Mouse (Mus musculus) neural tube, embryonic 12.5 days (tissue): ENCODE data around the gene Cd101. TPM values are rescaled to one million over a fixed set of nuclear protein-coding genes. Genes with fewer than 3 reads are reported as not detected.

ENCODE experiments used
- ATAC-seq: fragments of 200-750 bp; cut with Nextera tagmentation; 2 replicates; pipeline ENCODE4 v1.8.0; 2017; ENCODE audit warnings: low read depth, mild to moderate bottlenecking, moderate TSS enrichment, moderate library complexity; ENCODE audit not compliant: low FRiP score
- H3K27ac ChIP-seq: fragments of 300-500 bp; sonication (generic); 2 replicates; pipeline ENCODE4 v1.5.1; 2016
- H3K27me3 ChIP-seq: fragments of 300-500 bp; sonication (generic); replicated peaks from 2 replicates; pipeline ENCODE4 v1.6.1; 2016; ENCODE audit warnings: mild to moderate bottlenecking
- H3K36me3 ChIP-seq: fragments of 300-500 bp; sonication (generic); 2 replicates; pipeline ENCODE4 v1.6.1; 2016; ENCODE audit warnings: mild to moderate bottlenecking
- H3K4me1 ChIP-seq: fragments of 300-500 bp; sonication (generic); 2 replicates; pipeline ENCODE4 v1.6.1; 2016
- H3K4me2 ChIP-seq: fragments of 300-500 bp; sonication (generic); replicated peaks from 2 replicates; pipeline ENCODE4 v1.6.1; 2016; ENCODE audit warnings: mild to moderate bottlenecking
- H3K4me3 ChIP-seq: fragments of 300-500 bp; sonication (generic); 2 replicates; pipeline ENCODE4 v1.5.1; 2016
- H3K9ac ChIP-seq: fragments of 300-500 bp; sonication (generic); 2 replicates; pipeline ENCODE4 v1.6.1; 2016; ENCODE audit warnings: mild to moderate bottlenecking
- H3K9me3 ChIP-seq: fragments of 300-500 bp; sonication (generic); 2 replicates; pipeline ENCODE4 v1.6.1; 2016; ENCODE audit warnings: mild to moderate bottlenecking
- WGBS: fragments of 180-500 bp; shearing (Covaris S2); methylation state at CpG from one replicate; pipeline ENCODE4 v1.1.7; 2016; 5-methylcytosine and 5-hydroxymethylcytosine counted together
- polyA plus RNA-seq: library from polyadenylated mRNA; unstranded; fragments of >200 nt; fragmentation: Nextera tagmentation; extraction: Ambion mirVana; gene quantifications from 2 replicates; pipeline ENCODE4 v1.2.1, GENCODE M21; 2016

The Cd101 gene
- polyA plus RNA-seq, 1 experiment from 2014 or later: 0.05 TPM

- WGBS: 91% methylated on average over 10 of the region's 10 CpGs
- Histone ChIP-seq H3K4me3 (no peak overlapping the region), H3K27ac (no peak overlapping the region), H3K4me1 (no peaks in the 10 kb centered on the region), H3K9ac (no peak overlapping the region), H3K27me3 (no peaks in the 10 kb centered on the region), H3K36me3 (no peaks in the 10 kb centered on the region), H3K9me3 (no peaks in the 10 kb centered on the region), H3K4me2 (no peak overlapping the region)
- no peak for ATAC-seq
Observed at GRCm38 (mm10) chr3:101013005-101013404, 16.4 kb downstream of the Cd101 start.

- Histone ChIP-seq H3K9me3 (no peaks in the 10 kb centered on the region), H3K4me2 (no peak overlapping the region), H3K27ac (no peak overlapping the region), H3K36me3 (no peaks in the 10 kb centered on the region), H3K4me1 (no peaks in the 10 kb centered on the region), H3K27me3 (no peaks in the 10 kb centered on the region), H3K4me3 (no peak overlapping the region), H3K9ac (no peak overlapping the region)
- ATAC-seq: no peak
- WGBS: 84% methylated on average over 8 of the region's 8 CpGs
Observed at GRCm38 (mm10) chr3:101012597-101012996, 16.8 kb downstream of the Cd101 start.

- no peak overlapping the region for H3K9ac ChIP-seq
- H3K4me1 ChIP-seq: no peaks in the 10 kb centered on the region
- no peaks in the 10 kb centered on the region for H3K27me3 ChIP-seq
- ATAC-seq: no peak
- WGBS: 65% methylated on average over 10 of the region's 10 CpGs
- H3K4me3 ChIP-seq: no peak overlapping the region
- no peaks in the 10 kb centered on the region for H3K9me3 ChIP-seq
- H3K27ac ChIP-seq: no peak overlapping the region
- no peak overlapping the region for H3K4me2 ChIP-seq
- no peaks in the 10 kb centered on the region for H3K36me3 ChIP-seq
Observed at GRCm38 (mm10) chr3:101012131-101012571, 17.2 kb downstream of the Cd101 start.

- Histone ChIP-seq H3K27me3 (no peaks in the 10 kb centered on the region), H3K9ac (no peak overlapping the region), H3K4me1 (no peaks in the 10 kb centered on the region), H3K36me3 (no peaks in the 10 kb centered on the region), H3K4me3 (no peak overlapping the region), H3K4me2 (no peak overlapping the region), H3K27ac (no peak overlapping the region), H3K9me3 (no peaks in the 10 kb centered on the region)
- WGBS: 57% methylated on average over 5 of the region's 5 CpGs
- ATAC-seq: no peak
Observed at GRCm38 (mm10) chr3:101011203-101011600, 18.2 kb downstream of the Cd101 start.

- Histone ChIP-seq H3K4me2 (no peak overlapping the region), H3K27me3 (no peaks in the 10 kb centered on the region), H3K4me3 (no peak overlapping the region), H3K9me3 (no peaks in the 10 kb centered on the region), H3K9ac (no peak overlapping the region), H3K4me1 (no peaks in the 10 kb centered on the region), H3K27ac (no peak overlapping the region), H3K36me3 (no peaks in the 10 kb centered on the region)
- WGBS: 91% methylated on average over 4 of the region's 4 CpGs
- no peak for ATAC-seq
Observed at GRCm38 (mm10) chr3:101010589-101011202, 18.7 kb downstream of the Cd101 start.

- no peak overlapping the region for H3K4me2 ChIP-seq
- no peaks in the 10 kb centered on the region for H3K4me1 ChIP-seq
- ATAC-seq: no peak
- no peak overlapping the region for H3K27ac ChIP-seq
- no peak overlapping the region for H3K4me3 ChIP-seq
- H3K27me3 ChIP-seq: no peaks in the 10 kb centered on the region
- H3K9ac ChIP-seq: no peak overlapping the region
- 85% methylated on average over 5 of the region's 5 CpGs for WGBS
- no peaks in the 10 kb centered on the region for H3K36me3 ChIP-seq
- no peaks in the 10 kb centered on the region for H3K9me3 ChIP-seq
Observed at GRCm38 (mm10) chr3:101007112-101007782, 22.1 kb downstream of the Cd101 start.

- no peaks in the 10 kb centered on the region for H3K27me3 ChIP-seq
- H3K4me3 ChIP-seq: no peak overlapping the region
- 86% methylated on average over 6 of the region's 6 CpGs for WGBS
- no peaks in the 10 kb centered on the region for H3K9me3 ChIP-seq
- H3K36me3 ChIP-seq: no peaks in the 10 kb centered on the region
- no peak overlapping the region for H3K9ac ChIP-seq
- ATAC-seq: no peak
- H3K4me1 ChIP-seq: no peaks in the 10 kb centered on the region
- no peak overlapping the region for H3K4me2 ChIP-seq
- no peak overlapping the region for H3K27ac ChIP-seq
Observed at GRCm38 (mm10) chr3:101005392-101005791, 24.0 kb downstream of the Cd101 start.

GRCm38 (mm10) chr3:101003575-101004356, 25.6 kb downstream of the Cd101 start:
- WGBS: 89% methylated on average over 15 of the region's 15 CpGs
- no peak overlapping the region for H3K9ac ChIP-seq
- no peaks in the 10 kb centered on the region for H3K36me3 ChIP-seq
- H3K4me3 ChIP-seq: no peak overlapping the region
- ATAC-seq: no peak
- no peaks in the 10 kb centered on the region for H3K27me3 ChIP-seq
- H3K27ac ChIP-seq: no peak overlapping the region
- H3K9me3 ChIP-seq: no peaks in the 10 kb centered on the region
- H3K4me1 ChIP-seq: 0 out of 2 replicates have a peak, but pooled peaks cover 4% of the 10 kb centered on the region
- no peak overlapping the region for H3K4me2 ChIP-seq

GRCm38 (mm10) chr3:100999732-101000131, 29.6 kb downstream of the Cd101 start:
- H3K4me1 ChIP-seq: 0 out of 2 replicates have a peak, but pooled peaks cover 4% of the 10 kb centered on the region
- no peak overlapping the region for H3K27ac ChIP-seq
- no peak overlapping the region for H3K4me2 ChIP-seq
- ATAC-seq: no peak
- WGBS: 41% methylated on average over 2 of the region's 2 CpGs
- H3K36me3 ChIP-seq: no peaks in the 10 kb centered on the region
- no peaks in the 10 kb centered on the region for H3K9me3 ChIP-seq
- H3K9ac ChIP-seq: no peak overlapping the region
- H3K4me3 ChIP-seq: no peak overlapping the region
- no peaks in the 10 kb centered on the region for H3K27me3 ChIP-seq

GRCm38 (mm10) chr3:100998904-100999340, 30.4 kb downstream of the Cd101 start:
- no peak overlapping the region for H3K4me2 ChIP-seq
- H3K9ac ChIP-seq: no peak overlapping the region
- 0 out of 2 replicates have a peak, but pooled peaks cover 4% of the 10 kb centered on the region for H3K4me1 ChIP-seq
- H3K27ac ChIP-seq: no peak overlapping the region
- no peak overlapping the region for H3K4me3 ChIP-seq
- H3K9me3 ChIP-seq: no peaks in the 10 kb centered on the region
- no peak; the same call in 1 of the 2 replicates for ATAC-seq
- no peaks in the 10 kb centered on the region for H3K36me3 ChIP-seq
- H3K27me3 ChIP-seq: no peaks in the 10 kb centered on the region
- 13% methylated on average over 6 of the region's 6 CpGs for WGBS

- no peak for ATAC-seq
- Histone ChIP-seq H3K27ac (no peak overlapping the region), H3K36me3 (no peaks in the 10 kb centered on the region), H3K9me3 (no peaks in the 10 kb centered on the region), H3K27me3 (no peaks in the 10 kb centered on the region), H3K4me3 (no peak overlapping the region), H3K4me1 (0 out of 2 replicates have a peak, but pooled peaks cover 4% of the 10 kb centered on the region), H3K9ac (no peak overlapping the region), H3K4me2 (no peak overlapping the region)
- WGBS: 84% methylated on average over 10 of the region's 10 CpGs
Observed at GRCm38 (mm10) chr3:100997785-100998570, 31.4 kb downstream of the Cd101 start.

- Histone ChIP-seq H3K4me1 (peaks cover 13% of the 10 kb centered on the region; the same call in 1 of the 2 replicates), H3K27ac (no peak overlapping the region), H3K27me3 (no peaks in the 10 kb centered on the region), H3K9ac (no peak overlapping the region), H3K9me3 (no peaks in the 10 kb centered on the region), H3K4me2 (no peak overlapping the region), H3K4me3 (no peak overlapping the region), H3K36me3 (no peaks in the 10 kb centered on the region)
- WGBS: 68% methylated on average over 4 of the region's 4 CpGs
- ATAC-seq: no peak
Observed at GRCm38 (mm10) chr3:100994252-100994651, 35.1 kb downstream of the Cd101 start.
